Mouse (Mus musculus) ES-E14 (cell line): ENCODE measurements around the gene Wdr43. TPM values are rescaled to one million over a fixed set of nuclear protein-coding genes. Genes with fewer than 3 reads are reported as not detected.

ENCODE experiments used
- DNase-seq: peaks from one replicate; pipeline ENCODE4 v3.0.0-alpha.2; 2013; ENCODE audit warnings: low read depth, low spot score
- H3K27ac ChIP-seq: 2 replicates; pipeline ENCODE4 v1.5.1; 2012; ENCODE audit warnings: low read depth, mild to moderate bottlenecking, low read length, moderate library complexity, mixed read lengths; ENCODE audit not compliant: poor library complexity, insufficient read depth, severe bottlenecking
- H3K36me3 ChIP-seq: 2 replicates; pipeline ENCODE4 v1.6.1; 2012; ENCODE audit warnings: mild to moderate bottlenecking, low read length, moderate library complexity, mixed read lengths; ENCODE audit not compliant: control insufficient read depth, poor library complexity, insufficient read depth, severe bottlenecking
- H3K4me1 ChIP-seq, 2 experiments: fragments of 150-350 bp in 1 of 2; sonication (generic) in 1 of 2; 2 replicates each; pipeline ENCODE4 v1.6.1; 2012; ENCODE audit warnings: low read length in 2 of 2, mild to moderate bottlenecking in 1 of 2, mixed read lengths in 1 of 2; ENCODE audit not compliant: control insufficient read depth in 2 of 2, insufficient read depth in 2 of 2, poor library complexity in 1 of 2
- H3K4me3 ChIP-seq, 2 experiments: fragments of 150-350 bp in 1 of 2; sonication (generic) in 1 of 2; 2 replicates each; pipeline ENCODE4 v1.5.1; 2012; ENCODE audit warnings: low read length in 2 of 2, low read depth in 1 of 2, mild to moderate bottlenecking in 1 of 2, mixed read lengths in 1 of 2; ENCODE audit not compliant: insufficient read depth in 1 of 2, poor library complexity in 1 of 2, severe bottlenecking in 1 of 2
- H3K9ac ChIP-seq: 2 replicates; pipeline ENCODE4 v1.6.1; 2012; ENCODE audit warnings: low read depth, mild to moderate bottlenecking, low read length, mixed read lengths; ENCODE audit not compliant: poor library complexity, insufficient read depth, severe bottlenecking
- H3K9me3 ChIP-seq: fragments of 150-350 bp; sonication (generic); 2 replicates; pipeline ENCODE4 v1.6.1; 2012; ENCODE audit warnings: low read depth, mild to moderate bottlenecking, low read length; ENCODE audit not compliant: control insufficient read depth, insufficient read depth
- CHD2 ChIP-seq: IDR thresholded peaks from 2 replicates; pipeline ENCODE4 v1.6.1; 2014; ENCODE audit warnings: mild to moderate bottlenecking, low read depth, low read length, inconsistent platforms
- HCFC1 ChIP-seq: IDR thresholded peaks from 2 replicates; pipeline ENCODE4 v1.6.1; 2012; ENCODE audit warnings: low read length, inconsistent platforms, borderline replicate concordance; ENCODE audit not compliant: insufficient read depth
- MAFK ChIP-seq: IDR thresholded peaks from 2 replicates; pipeline ENCODE4 v1.6.1; 2014; ENCODE audit warnings: mild to moderate bottlenecking, low read depth, low read length, inconsistent platforms; ENCODE audit not compliant: insufficient read depth
- ZC3H11A ChIP-seq: IDR thresholded peaks from 2 replicates; pipeline ENCODE4 v1.6.1; 2012; ENCODE audit warnings: low read depth, mild to moderate bottlenecking, inconsistent platforms, low read length, borderline replicate concordance
- ZNF384 ChIP-seq: IDR thresholded peaks from 2 replicates; pipeline ENCODE4 v1.6.1; 2012; ENCODE audit warnings: low read depth, low read length, inconsistent platforms
- in situ Hi-C, 2 experiments: fragments of 600-800 bp; cut with MboI; formaldehyde crosslinking; loops; one replicate each; pipeline ENCODE4 v1.15.1; 2025; ENCODE audit warnings: low sequenced_read_pairs in 2 of 2, inconsistent platforms in 1 of 2; ENCODE audit not compliant: unreplicated experiment in 2 of 2
- total RNA-seq: library from RNA; depleted of rRNA; stranded (reverse); fragments of 300-350 nt; gene quantifications from 2 replicates; pipeline ENCODE4 v1.2.3, GENCODE M21; 2012

Gene Wdr43
- total RNA-seq, 1 experiment: 264 TPM

- in situ Hi-C loops: loop anchor here in 1 of 2 experiments (25.0 kb wide), 1 partner anchor 187 kb away; no protein-coding TSS in a partner anchor
- no peak for TF ChIP-seq MAFK
- TF ChIP-seq HCFC1: no peak
- no peak for TF ChIP-seq ZNF384
- TF ChIP-seq ZC3H11A: no peak
- TF ChIP-seq CHD2: no peak
- peak overlapping the region in 1 of 2 experiments; percentile 26; a peak in 1 of 4 replicates for H3K4me3 ChIP-seq
Measured at GRCm38 (mm10) chr17:71674886-71675285, 59.2 kb downstream of the Wdr43 start.

DNA sequence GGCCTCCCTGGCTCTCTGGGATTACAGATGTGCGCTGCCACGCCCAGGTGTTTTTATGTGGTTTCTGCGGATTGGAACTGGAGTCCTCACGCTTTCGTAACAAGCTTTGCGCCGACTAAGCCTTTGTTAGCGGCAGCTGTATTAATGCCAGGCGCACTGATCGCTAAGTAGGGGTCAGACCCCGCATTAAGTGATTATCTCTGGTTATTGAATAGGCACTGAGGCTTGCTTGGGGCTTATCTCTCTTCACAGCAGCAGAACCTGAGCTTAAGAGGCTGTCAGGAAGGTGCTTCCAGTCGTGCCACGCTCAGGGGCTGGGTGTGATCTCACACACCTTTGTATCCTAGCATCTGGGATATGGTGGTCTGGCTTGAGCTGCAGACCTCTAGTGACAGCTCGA is 66.0 kb downstream of the Wdr43 start:
- no peak for TF ChIP-seq ZC3H11A
- TF ChIP-seq ZNF384: no peak
- no peak for TF ChIP-seq CHD2
- TF ChIP-seq MAFK: no peak
- TF ChIP-seq HCFC1: no peak
- H3K4me3 ChIP-seq: no peak overlapping the region
- DNase-seq: no peak
- H3K9me3 ChIP-seq: no peaks in the 10 kb centered on the region
- H3K36me3 ChIP-seq: no peaks in the 10 kb centered on the region
- H3K27ac ChIP-seq: no peak overlapping the region
- no peak overlapping the region for H3K9ac ChIP-seq
- no peaks in the 10 kb centered on the region for H3K4me1 ChIP-seq
- in situ Hi-C loops: loop anchor here in 1 of 2 experiments (25.0 kb wide), 1 partner anchor 181 kb away; no protein-coding TSS in a partner anchor

More at GRCm38 (mm10) chr17:71674886-71675285, 59.2 kb downstream of the Wdr43 start:
- no peak for DNase-seq
- no peaks in the 10 kb centered on the region for H3K9me3 ChIP-seq
- H3K9ac ChIP-seq: no peak overlapping the region
- H3K27ac ChIP-seq: no peak overlapping the region
- no peaks in the 10 kb centered on the region for H3K4me1 ChIP-seq
- no peaks in the 10 kb centered on the region for H3K36me3 ChIP-seq

GRCm38 (mm10) chr17:71682379-71682778 is 66.7 kb downstream of the Wdr43 start:
- no peaks in the 10 kb centered on the region for H3K4me1 ChIP-seq
- H3K9me3 ChIP-seq: no peaks in the 10 kb centered on the region
- no peaks in the 10 kb centered on the region for H3K36me3 ChIP-seq
- no peak for DNase-seq
- TF ChIP-seq ZC3H11A (no peak), MAFK (no peak), CHD2 (no peak), HCFC1 (no peak), ZNF384 (no peak)
- in situ Hi-C loops: loop anchor here in 1 of 2 experiments (25.0 kb wide), 1 partner anchor 180 kb away; no protein-coding TSS in a partner anchor
- no peak overlapping the region for H3K27ac ChIP-seq
- no peak overlapping the region for H3K4me3 ChIP-seq
- H3K9ac ChIP-seq: no peak overlapping the region

- Histone ChIP-seq H3K9ac (no peak overlapping the region), H3K9me3 (no peaks in the 10 kb centered on the region), H3K27ac (no peak overlapping the region), H3K36me3 (no peaks in the 10 kb centered on the region), H3K4me1 (no peaks in the 10 kb centered on the region), H3K4me3 (no peak overlapping the region)
- TF ChIP-seq HCFC1 (no peak), MAFK (no peak), CHD2 (no peak), ZC3H11A (no peak), ZNF384 (no peak)
- DNase-seq: no peak
- in situ Hi-C loops: loop anchor here in 1 of 2 experiments (25.0 kb wide), 1 partner anchor 179 kb away; no protein-coding TSS in a partner anchor
Measured at GRCm38 (mm10) chr17:71683281-71683680, 67.6 kb downstream of the Wdr43 start.
